Mouse (Mus musculus) liver, embryonic 14.5 days (tissue): ENCODE measurements around the gene Olfm2. TPM values are rescaled to one million over a fixed set of nuclear protein-coding genes. Genes with fewer than 3 reads are reported as not detected.

ENCODE experiments used
- ATAC-seq: fragments of 200-750 bp; cut with Nextera tagmentation; 2 replicates; pipeline ENCODE4 v1.8.0; 2017; ENCODE audit warnings: moderate number of reproducible peaks, mild to moderate bottlenecking, moderate library complexity; ENCODE audit not compliant: insufficient read depth
- DNase-seq, 3 experiments: peaks; one replicate each; pipeline ENCODE4 v3.0.0-alpha.2; 2012 to 2013; ENCODE audit warnings: low read depth in 3 of 3, low spot score in 3 of 3
- H3K27ac ChIP-seq: fragments of 300-500 bp; sonication (generic); 2 replicates; pipeline ENCODE4 v1.5.1; 2014; ENCODE audit warnings: moderate library complexity, mild to moderate bottlenecking, control low read depth, inconsistent platforms
- H3K27me3 ChIP-seq: fragments of 300-500 bp; sonication (generic); 2 replicates; pipeline ENCODE4 v1.6.1; 2014; ENCODE audit warnings: mild to moderate bottlenecking, low read length, moderate library complexity; ENCODE audit not compliant: control insufficient read depth, insufficient read depth
- H3K36me3 ChIP-seq: fragments of 300-500 bp; sonication (generic); replicated peaks from 2 replicates; pipeline ENCODE4 v1.6.1; 2014; ENCODE audit warnings: low read depth; ENCODE audit not compliant: control insufficient read depth, insufficient read depth
- H3K4me1 ChIP-seq, 2 experiments: fragments of 200-500 bp in 1 of 2; fragments of 300-500 bp in 1 of 2; sonication (generic) in 1 of 2; replicated peaks; 2 replicates each; pipeline ENCODE4 v1.6.1; 2012 to 2014; ENCODE audit warnings: antibody characterized with exemption in 1 of 2, inconsistent platforms in 1 of 2, low read length in 1 of 2; ENCODE audit not compliant: control insufficient read depth in 2 of 2, insufficient read depth in 2 of 2
- H3K4me2 ChIP-seq: fragments of 300-500 bp; sonication (generic); 2 replicates; pipeline ENCODE4 v1.6.1; 2014; ENCODE audit warnings: low read depth, mild to moderate bottlenecking, control low read depth, moderate library complexity
- H3K4me3 ChIP-seq, 2 experiments: fragments of 200-500 bp in 1 of 2; fragments of 300-500 bp in 1 of 2; sonication (generic) in 1 of 2; 2 replicates each; pipeline ENCODE4 v1.5.1; 2012 to 2014; ENCODE audit warnings: low read depth in 2 of 2, low read length in 2 of 2, mild to moderate bottlenecking in 2 of 2, control low read depth in 1 of 2, inconsistent platforms in 1 of 2, moderate library complexity in 1 of 2; ENCODE audit not compliant: insufficient read depth in 1 of 2
- H3K9ac ChIP-seq: fragments of 300-500 bp; sonication (generic); replicated peaks from 2 replicates; pipeline ENCODE4 v1.6.1; 2014; ENCODE audit warnings: mild to moderate bottlenecking, control low read depth, moderate library complexity
- H3K9me3 ChIP-seq: fragments of 300-500 bp; sonication (generic); 2 replicates; pipeline ENCODE4 v1.6.1; 2016; ENCODE audit warnings: low read length, mixed read lengths; ENCODE audit not compliant: control insufficient read depth
- CTCF ChIP-seq: IDR thresholded peaks from 2 replicates; pipeline ENCODE4 v1.5.1; 2016; ENCODE audit warnings: antibody characterized with exemption, low read depth, control low read depth
- EP300 ChIP-seq: IDR thresholded peaks from 2 replicates; pipeline ENCODE4 v1.6.1; 2016; ENCODE audit warnings: antibody characterized with exemption, low read depth
- WGBS: fragments of 180-500 bp; shearing (Covaris S2); extraction: QIAGEN DNeasy Blood & Tissue Kit; methylation state at CpG from one replicate; pipeline ENCODE4 v1.1.7; 2014; ENCODE audit not compliant: insufficient replicate concordance; 5-methylcytosine and 5-hydroxymethylcytosine counted together
- polyA plus RNA-seq, 2 experiments: library from polyadenylated mRNA; depleted of rRNA in 1 of 2; stranded (reverse) in 1 of 2; unstranded in 1 of 2; fragments of >200 nt; fragmentation: Nextera tagmentation in 1 of 2; extraction: Ambion mirVana in 1 of 2; gene quantifications; 2 replicates each; pipeline versions ENCODE4 v1.2.1 to v1.2.3; 2012 to 2014

The Olfm2 gene
- polyA plus RNA-seq, 2 experiments, result 0.06 to 0.10 TPM

DNA sequence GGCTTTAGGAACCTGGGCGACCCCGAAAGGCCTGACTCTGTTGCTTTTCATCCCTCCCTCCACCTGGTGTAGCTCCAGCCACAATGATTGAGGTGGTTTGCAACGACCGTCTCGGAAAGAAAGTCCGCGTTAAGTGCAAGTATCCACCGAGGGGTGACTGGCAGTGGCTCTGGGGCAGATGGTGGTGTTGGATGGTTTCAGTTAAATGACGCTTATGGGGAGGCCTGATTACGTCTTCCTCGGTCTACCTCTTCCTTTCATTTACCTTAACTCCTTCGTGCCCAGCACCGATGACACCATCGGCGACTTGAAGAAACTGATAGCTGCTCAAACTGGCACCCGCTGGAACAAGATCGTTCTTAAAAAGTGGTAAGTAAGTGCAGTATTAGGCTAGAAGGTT, 101.0 kb downstream of the Olfm2 start:
- no peaks in the 10 kb centered on the region for H3K9me3 ChIP-seq
- peak overlapping the region; percentile 93 for H3K9ac ChIP-seq
- H3K4me2 ChIP-seq, result peak overlapping the region; percentile 98
- ATAC-seq, result no peak
- peaks cover 4% of the 10 kb centered on the region; the same call in 1 of the 2 replicates for H3K36me3 ChIP-seq
- no peak for TF ChIP-seq CTCF
- TF ChIP-seq EP300, result no peak
- H3K27me3 ChIP-seq, result no peaks in the 10 kb centered on the region
- no peak for DNase-seq
- peak overlapping the region; percentile 94 to 97 for H3K4me3 ChIP-seq
- peaks cover 6 to 27% of the 10 kb centered on the region in 2 experiments for H3K4me1 ChIP-seq
- WGBS, result 1% methylated on average over 17 of the region's 17 CpGs
- H3K27ac ChIP-seq, result peak overlapping the region; percentile 74

DNA sequence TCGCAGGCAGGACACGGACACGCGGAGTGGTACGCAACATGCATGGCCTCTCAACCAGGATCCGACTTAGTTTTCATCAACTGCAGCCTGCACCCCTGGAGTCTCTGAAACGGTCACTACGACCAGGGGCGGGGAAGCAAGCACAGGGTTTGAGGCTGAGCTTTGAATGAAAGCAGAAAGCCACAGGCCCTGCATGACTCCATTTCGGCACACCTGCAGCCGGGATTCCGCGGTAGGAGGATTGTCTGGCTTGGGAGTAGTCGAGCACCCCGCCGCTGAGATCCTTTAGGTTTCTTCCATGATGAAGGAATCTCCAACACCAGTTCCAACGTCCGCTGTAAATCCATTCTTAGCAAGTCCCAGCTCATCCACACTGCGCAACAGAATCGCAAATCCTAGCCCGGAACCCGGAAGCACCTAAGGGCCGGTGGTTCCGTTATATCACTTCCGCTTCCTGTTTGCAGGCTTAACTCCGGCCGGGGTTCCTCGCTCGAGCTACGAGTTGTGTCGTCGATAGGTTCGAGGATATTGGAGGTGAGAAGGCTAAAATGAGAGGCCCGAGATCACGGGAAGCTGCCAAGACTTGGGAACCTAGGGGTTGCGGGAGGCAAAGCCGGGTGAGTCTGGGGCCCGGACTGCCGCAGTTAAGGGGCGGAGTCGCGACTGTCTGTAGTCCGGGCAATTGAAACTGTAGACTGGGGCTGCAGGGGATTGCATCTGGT, 101.6 kb downstream of the Olfm2 start, which contains the start of gene Fbxl12:
Gene Fbxl12, minus strand, starts transcription at position 408 of the 722 bp plus-strand sequence.
- peak within 1 kb of the TSS; percentile 74 for H3K27ac ChIP-seq
- ATAC-seq (peak; percentile 55), DNase-seq (peak in 2 of 3 experiments; percentile 64 to 76)
- peaks cover 2 to 24% of the 10 kb centered on the region in 2 experiments; a peak in 2 of 4 replicates for H3K4me1 ChIP-seq
- peak within 1 kb of the TSS; percentile 94 to 97 for H3K4me3 ChIP-seq
- peak within 1 kb of the TSS; percentile 93 for H3K9ac ChIP-seq
- TF ChIP-seq EP300, result no peak
- no peak for TF ChIP-seq CTCF
- WGBS, result under 1% methylated on average over 43 of the region's 43 CpGs
- H3K36me3 ChIP-seq, result peaks cover 4% of the 10 kb centered on the region; the same call in 1 of the 2 replicates
- no peaks in the 10 kb centered on the region for H3K9me3 ChIP-seq
- peak within 1 kb of the TSS; percentile 98 for H3K4me2 ChIP-seq
- H3K27me3 ChIP-seq, result no peaks in the 10 kb centered on the region

DNA sequence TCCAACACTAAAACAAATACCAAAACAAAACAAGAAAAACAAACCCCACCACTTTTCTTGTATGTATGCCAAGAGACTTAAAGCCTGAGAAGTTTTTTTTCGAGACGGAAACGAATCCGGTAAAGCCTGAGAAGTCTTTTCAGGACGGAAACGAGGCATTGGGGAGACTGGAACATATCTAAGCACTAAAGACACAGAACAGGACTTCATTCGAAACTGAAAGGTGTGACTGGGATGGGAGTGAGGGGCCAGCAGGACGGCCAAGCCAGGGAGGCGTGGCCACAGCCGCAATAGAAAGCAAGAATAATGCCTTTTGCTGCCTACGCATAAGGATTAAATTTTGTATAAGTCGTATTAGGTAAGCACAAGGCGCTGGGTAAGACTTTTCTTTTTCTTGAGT, 102.4 kb downstream of the Olfm2 start:
- Histone ChIP-seq H3K9ac (peak overlapping the region; percentile 93), H3K4me1 (peaks cover 2 to 17% of the 10 kb centered on the region in 2 experiments; a peak in 2 of 4 replicates), H3K27ac (peak overlapping the region; percentile 52), H3K9me3 (no peaks in the 10 kb centered on the region), H3K36me3 (peaks cover 4% of the 10 kb centered on the region; the same call in 1 of the 2 replicates), H3K4me3 (peak overlapping the region; percentile 94 to 97), H3K27me3 (no peaks in the 10 kb centered on the region), H3K4me2 (peak overlapping the region; percentile 98)
- TF ChIP-seq CTCF, result no peak
- TF ChIP-seq EP300, result no peak
- no peak for ATAC-seq
- 5% methylated on average over 13 of the region's 13 CpGs for WGBS
- no peak for DNase-seq

DNA sequence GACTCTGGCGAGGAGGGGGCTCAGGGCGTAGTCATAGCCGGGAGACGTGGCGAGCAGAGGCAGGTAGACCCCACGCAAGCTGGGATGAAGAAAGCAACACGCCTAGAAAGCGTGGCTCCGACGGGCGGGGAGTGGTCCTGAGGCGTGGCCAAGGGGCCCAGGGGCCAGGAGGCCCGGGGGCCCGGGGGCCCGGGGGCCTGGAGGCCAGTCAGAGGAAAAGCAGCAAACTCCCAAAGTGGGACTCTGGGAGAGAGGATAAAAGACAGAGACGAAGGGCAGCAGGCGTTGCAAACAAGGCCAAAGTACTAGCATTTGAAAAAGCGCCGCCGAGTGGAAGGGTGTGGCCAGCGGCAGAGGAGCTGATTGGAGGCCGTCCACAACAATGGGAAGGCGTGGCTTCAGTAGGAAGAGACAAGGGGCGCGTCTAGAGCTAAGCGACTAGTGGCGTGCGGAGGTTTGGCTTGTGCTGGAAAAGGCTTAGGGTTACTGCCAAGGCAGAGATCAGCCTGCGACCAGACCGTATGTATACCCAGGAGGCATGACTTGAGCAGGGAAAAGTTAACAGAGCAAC, 103.2 kb downstream of the Olfm2 start:
- peaks cover 2 to 11% of the 10 kb centered on the region in 2 experiments; a peak in 2 of 4 replicates for H3K4me1 ChIP-seq
- peak overlapping the region; percentile 98 for H3K4me2 ChIP-seq
- H3K9ac ChIP-seq, result peak overlapping the region; percentile 93
- H3K27ac ChIP-seq, result peak overlapping the region; percentile 52
- peak overlapping the region; percentile 94 to 97 for H3K4me3 ChIP-seq
- no peaks in the 10 kb centered on the region for H3K27me3 ChIP-seq
- H3K36me3 ChIP-seq, result peaks cover 4% of the 10 kb centered on the region; the same call in 1 of the 2 replicates
- ATAC-seq (peak; percentile 74), DNase-seq (peak; percentile 73 to 75 (median 73))
- TF ChIP-seq EP300 (no peak), CTCF (peak; percentile 22; the same call in 1 of the 2 replicates)
- under 1% methylated on average over 30 of the region's 30 CpGs for WGBS
- H3K9me3 ChIP-seq, result no peaks in the 10 kb centered on the region
